Mouse (Mus musculus) neural tube, embryonic 13.5 days (tissue): ENCODE measurements around the gene Tmem164. TPM values are rescaled to one million over a fixed set of nuclear protein-coding genes. Genes with fewer than 3 reads are reported as not detected.

Source experiments
- ATAC-seq: fragments of 200-750 bp; cut with Nextera tagmentation; 2 replicates; pipeline ENCODE4 v1.8.0; 2017; ENCODE audit warnings: low read depth, mild to moderate bottlenecking, moderate TSS enrichment, moderate library complexity
- H3K27ac ChIP-seq: fragments of 300-500 bp; sonication (generic); replicated peaks from 2 replicates; pipeline ENCODE4 v1.5.1; 2015; ENCODE audit warnings: moderate library complexity, mild to moderate bottlenecking, inconsistent platforms
- H3K27me3 ChIP-seq: fragments of 300-500 bp; sonication (generic); 2 replicates; pipeline ENCODE4 v1.6.1; 2015; ENCODE audit warnings: mild to moderate bottlenecking, inconsistent platforms
- H3K36me3 ChIP-seq: fragments of 300-500 bp; sonication (generic); 2 replicates; pipeline ENCODE4 v1.6.1; 2015; ENCODE audit warnings: mild to moderate bottlenecking, inconsistent platforms
- H3K4me1 ChIP-seq: fragments of 300-500 bp; sonication (generic); replicated peaks from 2 replicates; pipeline ENCODE4 v1.6.1; 2015; ENCODE audit warnings: inconsistent platforms
- H3K4me2 ChIP-seq: fragments of 300-500 bp; sonication (generic); 2 replicates; pipeline ENCODE4 v1.6.1; 2015; ENCODE audit warnings: inconsistent platforms, mild to moderate bottlenecking, moderate library complexity
- H3K4me3 ChIP-seq: fragments of 300-500 bp; sonication (generic); 2 replicates; pipeline ENCODE4 v1.5.1; 2015; ENCODE audit warnings: mild to moderate bottlenecking, inconsistent platforms
- H3K9ac ChIP-seq: fragments of 300-500 bp; sonication (generic); 2 replicates; pipeline ENCODE4 v1.6.1; 2015; ENCODE audit warnings: moderate library complexity, mild to moderate bottlenecking, inconsistent platforms
- H3K9me3 ChIP-seq: fragments of 300-500 bp; sonication (generic); 2 replicates; pipeline ENCODE4 v1.6.1; 2016; ENCODE audit warnings: inconsistent platforms
- WGBS: fragments of 180-500 bp; shearing (Covaris S2); methylation state at CpG from one replicate; pipeline ENCODE4 v1.1.7; 2015; 5-methylcytosine and 5-hydroxymethylcytosine counted together
- polyA plus RNA-seq: library from polyadenylated mRNA; unstranded; fragments of >200 nt; fragmentation: Nextera tagmentation; extraction: Ambion mirVana; gene quantifications from 2 replicates; pipeline ENCODE4 v1.2.1, GENCODE M21; 2015

Tmem164 gene
- polyA plus RNA-seq, 1 experiment from 2014 or later: 34.1 TPM

DNA sequence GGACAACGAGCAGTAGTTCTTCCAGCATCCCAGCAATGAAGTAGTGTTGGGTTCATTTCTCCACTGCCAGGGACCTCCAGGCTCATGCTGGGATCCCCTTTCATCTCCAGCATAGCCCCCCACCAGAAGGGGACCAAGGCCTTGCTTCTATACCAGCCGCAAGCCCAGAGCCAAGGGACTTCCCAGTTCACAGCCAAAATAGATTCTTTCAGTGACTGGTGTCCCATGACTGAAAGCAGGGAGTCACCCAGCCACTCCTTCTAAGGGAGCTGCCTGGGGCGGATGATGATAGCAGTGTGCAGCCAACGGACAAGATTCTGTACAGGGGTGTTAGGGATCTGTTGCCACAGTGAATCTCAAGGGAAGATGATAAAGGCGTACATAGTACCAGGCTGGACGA, 153.6 kb downstream of the Tmem164 start:
- no peak overlapping the region for H3K4me3 ChIP-seq
- no peak overlapping the region for H3K4me2 ChIP-seq
- H3K9ac ChIP-seq: no peak overlapping the region
- H3K36me3 ChIP-seq: no peaks in the 10 kb centered on the region
- H3K27me3 ChIP-seq: peaks cover 3% of the 10 kb centered on the region
- ATAC-seq: no peak
- no peak overlapping the region for H3K27ac ChIP-seq
- H3K9me3 ChIP-seq: no peaks in the 10 kb centered on the region
- WGBS: 81% methylated on average over 6 of the region's 6 CpGs
- no peaks in the 10 kb centered on the region for H3K4me1 ChIP-seq

DNA sequence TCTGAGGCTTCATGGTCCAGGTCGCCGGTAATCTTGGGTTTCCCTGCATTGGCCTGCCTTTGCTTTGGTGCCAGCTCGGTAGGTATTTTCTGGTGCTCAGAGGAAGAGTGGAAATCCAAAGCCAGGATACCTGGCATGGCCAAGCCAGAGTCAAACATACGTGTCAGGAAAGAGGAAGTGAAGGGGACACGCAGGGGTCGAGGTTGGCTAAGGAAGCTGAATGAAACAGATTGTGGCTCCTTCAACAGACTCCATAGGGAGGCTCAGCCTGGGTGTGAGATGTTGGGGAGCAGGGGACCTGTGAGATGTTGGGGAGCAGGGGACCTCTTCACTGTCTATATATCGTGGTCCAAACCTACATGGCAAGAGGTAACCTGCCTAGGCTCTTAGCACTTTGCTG, 155.2 kb downstream of the Tmem164 start:
- H3K4me2 ChIP-seq: no peak overlapping the region
- no peak overlapping the region for H3K4me3 ChIP-seq
- no peak for ATAC-seq
- H3K9me3 ChIP-seq: no peaks in the 10 kb centered on the region
- H3K27ac ChIP-seq: no peak overlapping the region
- H3K9ac ChIP-seq: no peak overlapping the region
- peaks cover 3% of the 10 kb centered on the region for H3K27me3 ChIP-seq
- H3K4me1 ChIP-seq: no peaks in the 10 kb centered on the region
- H3K36me3 ChIP-seq: no peaks in the 10 kb centered on the region
- WGBS: 92% methylated on average over 7 of the region's 7 CpGs

DNA sequence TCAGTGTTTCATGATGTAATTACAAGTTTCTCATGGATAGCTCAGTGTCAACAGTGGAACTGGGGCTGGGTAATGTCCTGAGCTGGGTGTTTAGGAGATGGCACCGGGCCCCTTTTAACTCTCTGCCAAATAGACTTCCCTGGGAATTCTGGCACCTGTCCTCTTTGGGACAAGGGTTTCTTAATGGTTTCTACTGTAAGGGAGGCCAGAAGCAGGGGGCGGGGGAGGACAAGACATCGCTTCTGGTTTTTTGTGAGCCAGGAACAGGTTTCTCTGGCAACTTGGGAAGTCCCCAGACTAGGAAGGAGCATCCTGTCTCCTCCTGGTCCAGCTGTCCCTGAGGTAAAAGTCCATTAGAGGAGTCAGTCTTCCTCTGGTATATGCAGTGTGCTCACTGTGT, 156.1 kb downstream of the Tmem164 start:
- Histone ChIP-seq H3K9me3 (no peaks in the 10 kb centered on the region), H3K4me2 (no peak overlapping the region), H3K27me3 (peaks cover 3% of the 10 kb centered on the region), H3K36me3 (no peaks in the 10 kb centered on the region), H3K27ac (no peak overlapping the region), H3K4me1 (no peaks in the 10 kb centered on the region), H3K4me3 (no peak overlapping the region), H3K9ac (no peak overlapping the region)
- 93% methylated on average over 3 of the region's 3 CpGs for WGBS
- ATAC-seq: no peak

DNA sequence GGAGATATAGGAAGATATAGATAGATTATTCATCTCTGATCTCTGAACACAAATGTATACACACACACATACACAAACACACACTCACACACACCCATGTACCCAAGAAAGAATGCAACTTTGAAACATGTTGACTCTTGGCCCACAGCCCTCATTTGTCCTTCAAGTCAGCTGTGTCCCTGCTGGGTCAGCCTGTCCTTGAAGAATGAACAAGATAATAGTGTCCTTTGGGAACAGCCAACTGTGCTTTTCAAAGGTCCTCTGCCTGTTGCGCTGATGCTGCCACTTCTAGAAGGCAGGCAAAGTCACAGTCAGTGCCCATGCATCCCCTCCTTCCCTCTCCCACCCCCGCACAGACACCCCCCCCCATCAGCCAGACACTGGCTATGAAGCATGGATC, 157.6 kb downstream of the Tmem164 start:
- no peak overlapping the region for H3K27ac ChIP-seq
- 87% methylated on average over 2 of the region's 2 CpGs for WGBS
- H3K9me3 ChIP-seq: no peaks in the 10 kb centered on the region
- H3K4me2 ChIP-seq: no peak overlapping the region
- H3K4me3 ChIP-seq: no peak overlapping the region
- H3K27me3 ChIP-seq: peaks cover 3% of the 10 kb centered on the region
- no peaks in the 10 kb centered on the region for H3K36me3 ChIP-seq
- no peaks in the 10 kb centered on the region for H3K4me1 ChIP-seq
- H3K9ac ChIP-seq: no peak overlapping the region
- ATAC-seq: no peak

DNA sequence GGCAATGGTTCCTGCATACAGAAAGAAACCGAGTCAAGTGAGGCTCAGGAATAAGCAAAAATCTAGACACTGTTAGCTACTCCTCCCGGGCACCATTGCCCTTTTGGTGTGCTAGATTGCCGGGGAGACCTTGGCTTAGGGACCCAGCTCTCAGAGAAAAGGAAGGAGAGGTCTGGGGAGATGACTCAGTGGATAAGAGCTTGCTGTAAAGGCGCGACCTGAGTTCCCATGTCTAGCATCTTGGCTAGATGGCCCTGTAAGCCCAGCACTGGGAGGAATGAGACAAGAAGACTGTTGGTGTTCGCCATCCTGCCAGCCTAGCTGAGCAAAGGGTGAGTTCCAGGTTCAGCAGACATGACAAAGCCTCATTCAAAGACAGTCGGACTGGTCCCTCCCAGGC, 158.2 kb downstream of the Tmem164 start:
- H3K27me3 ChIP-seq: peaks cover 3% of the 10 kb centered on the region
- 93% methylated on average over 7 of the region's 7 CpGs for WGBS

DNA sequence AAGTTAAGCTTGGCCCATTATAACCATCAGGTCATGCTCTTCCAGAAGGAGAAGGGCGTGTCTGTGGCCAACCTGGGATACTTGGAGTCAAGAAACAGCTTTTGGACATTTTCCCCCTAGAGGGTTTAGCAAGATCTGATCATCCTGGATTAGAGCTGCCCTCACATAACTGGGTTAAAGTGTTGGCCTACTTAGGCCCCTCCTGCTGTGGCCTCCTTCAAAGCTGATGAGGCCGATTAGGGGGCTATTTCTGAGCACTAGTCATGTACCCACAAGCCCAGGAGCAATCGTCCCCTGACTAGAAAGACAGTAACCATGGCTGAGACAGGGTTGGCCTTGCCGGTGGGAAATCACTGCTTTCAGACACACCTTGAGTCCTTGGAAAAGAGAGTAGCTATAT, 160.7 kb downstream of the Tmem164 start:
- Histone ChIP-seq H3K27ac (no peak overlapping the region), H3K4me2 (no peak overlapping the region), H3K27me3 (peaks cover 11% of the 10 kb centered on the region; the same call in 1 of the 2 replicates), H3K9ac (no peak overlapping the region), H3K9me3 (no peaks in the 10 kb centered on the region), H3K36me3 (no peaks in the 10 kb centered on the region), H3K4me1 (no peaks in the 10 kb centered on the region), H3K4me3 (no peak overlapping the region)
- ATAC-seq: no peak
- WGBS: 78% methylated on average over 4 of the region's 4 CpGs

More for the DNA sequence above, 158.2 kb downstream of the Tmem164 start:
- Histone ChIP-seq H3K9me3 (no peaks in the 10 kb centered on the region), H3K36me3 (no peaks in the 10 kb centered on the region), H3K27ac (no peak overlapping the region), H3K4me2 (no peak overlapping the region), H3K4me1 (no peaks in the 10 kb centered on the region), H3K4me3 (no peak overlapping the region), H3K9ac (no peak overlapping the region)
- no peak for ATAC-seq

DNA sequence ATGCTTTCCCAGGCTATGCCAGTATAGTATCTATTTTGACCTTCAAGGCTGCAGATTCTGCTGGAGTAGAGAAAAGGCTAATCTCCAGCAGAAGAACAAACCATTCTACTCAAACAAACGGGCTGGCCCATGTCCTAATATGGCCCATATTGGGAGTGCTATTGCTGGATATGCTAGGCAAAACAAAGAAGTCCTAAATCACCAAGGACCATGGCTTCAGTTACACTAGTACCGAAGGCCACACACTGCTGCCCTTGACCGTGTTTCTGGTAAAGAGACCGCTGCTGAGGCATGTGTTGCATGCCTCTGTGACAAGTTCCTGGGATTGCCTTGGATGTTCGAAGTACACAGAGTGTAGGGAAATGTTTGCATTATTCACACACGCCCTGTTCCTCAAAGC, 165.1 kb downstream of the Tmem164 start:
- 85% methylated on average over 6 of the region's 6 CpGs for WGBS
- H3K4me2 ChIP-seq: no peak overlapping the region
- no peak for ATAC-seq
- H3K9me3 ChIP-seq: no peaks in the 10 kb centered on the region
- peaks cover 11% of the 10 kb centered on the region; the same call in 1 of the 2 replicates for H3K27me3 ChIP-seq
- no peak overlapping the region for H3K9ac ChIP-seq
- no peak overlapping the region for H3K4me3 ChIP-seq
- H3K36me3 ChIP-seq: no peaks in the 10 kb centered on the region
- H3K4me1 ChIP-seq: no peaks in the 10 kb centered on the region
- no peak overlapping the region for H3K27ac ChIP-seq

DNA sequence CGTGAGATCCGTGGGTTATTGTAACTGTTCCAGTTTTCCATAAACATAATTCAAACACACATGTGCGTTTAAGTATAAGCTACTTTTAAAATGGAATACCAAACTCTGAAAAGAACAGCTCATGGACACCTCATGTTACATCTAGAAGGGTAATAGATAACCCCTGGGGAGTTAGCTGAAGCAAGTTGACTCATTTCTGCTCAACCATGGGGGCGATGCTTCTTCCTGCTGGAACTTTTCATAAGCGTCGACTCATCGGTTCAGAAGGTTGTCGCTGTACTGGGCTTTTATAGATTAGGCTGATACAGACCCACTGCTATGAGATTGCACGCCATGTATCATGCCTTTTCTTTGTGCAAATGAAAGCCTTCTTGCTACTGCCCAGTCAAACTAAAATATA, 166.8 kb downstream of the Tmem164 start:
- peaks cover 11% of the 10 kb centered on the region; the same call in 1 of the 2 replicates for H3K27me3 ChIP-seq
- H3K9ac ChIP-seq: no peak overlapping the region
- no peak overlapping the region for H3K4me2 ChIP-seq
- no peak for ATAC-seq
- no peaks in the 10 kb centered on the region for H3K4me1 ChIP-seq
- no peak overlapping the region for H3K4me3 ChIP-seq
- no peaks in the 10 kb centered on the region for H3K36me3 ChIP-seq
- WGBS: 91% methylated on average over 9 of the region's 9 CpGs
- no peaks in the 10 kb centered on the region for H3K9me3 ChIP-seq
- no peak overlapping the region for H3K27ac ChIP-seq

DNA sequence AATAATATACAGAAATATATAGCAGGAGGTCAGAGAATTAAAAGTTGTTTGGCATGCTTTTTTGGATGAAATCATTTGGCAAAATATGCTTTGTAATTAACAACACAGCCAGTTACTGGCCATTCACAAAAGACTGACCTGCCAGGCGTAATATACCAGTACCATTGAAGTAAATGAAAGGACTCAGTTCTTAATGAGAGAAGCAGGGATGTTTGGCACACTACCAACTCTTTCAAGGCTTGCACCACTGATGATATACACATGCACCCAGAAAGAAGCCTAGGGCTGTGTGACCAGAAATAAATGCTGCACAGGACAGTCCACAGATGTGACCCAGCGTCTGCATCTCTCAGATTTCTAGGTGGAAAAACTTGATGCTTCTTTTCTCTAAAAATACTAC, 188.6 kb downstream of the Tmem164 start:
- no peak for ATAC-seq
- H3K27ac ChIP-seq: no peak overlapping the region

DNA sequence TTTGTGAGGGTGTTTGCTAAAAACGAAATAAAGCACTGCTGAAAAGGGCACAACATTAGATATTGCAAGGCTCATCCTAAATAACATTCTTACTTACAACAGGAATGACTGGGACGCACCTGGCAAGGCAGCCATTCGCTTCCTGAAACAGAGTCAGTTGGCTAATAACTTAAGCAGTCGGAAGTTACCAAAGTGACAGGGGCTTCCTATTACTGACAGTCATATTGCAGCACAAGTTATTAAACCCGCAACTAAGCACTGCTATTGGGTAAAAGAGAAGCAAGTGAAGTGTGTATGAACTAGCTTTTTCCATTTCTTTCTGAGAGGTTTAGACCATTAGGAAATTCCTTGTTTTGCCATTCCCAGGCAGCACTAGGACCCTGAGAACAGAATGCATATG, 201.0 kb downstream of the Tmem164 start:
- H3K9me3 ChIP-seq: no peaks in the 10 kb centered on the region
- peaks cover 29% of the 10 kb centered on the region for H3K27me3 ChIP-seq
- no peaks in the 10 kb centered on the region for H3K4me1 ChIP-seq
- 87% methylated on average over 5 of the region's 5 CpGs for WGBS
- no peak overlapping the region for H3K4me2 ChIP-seq
- H3K4me3 ChIP-seq: no peak overlapping the region
- H3K36me3 ChIP-seq: no peaks in the 10 kb centered on the region
- H3K9ac ChIP-seq: no peak overlapping the region
- H3K27ac ChIP-seq: no peak overlapping the region
- ATAC-seq: no peak

More for the DNA sequence above, 188.6 kb downstream of the Tmem164 start:
- H3K4me3 ChIP-seq: no peak overlapping the region
- H3K27me3 ChIP-seq: 0 out of 2 replicates have a peak, but pooled peaks cover 7% of the 10 kb centered on the region
- 62% methylated on average over 2 of the region's 2 CpGs for WGBS
- H3K9me3 ChIP-seq: no peaks in the 10 kb centered on the region
- H3K4me1 ChIP-seq: no peaks in the 10 kb centered on the region
- H3K36me3 ChIP-seq: no peaks in the 10 kb centered on the region
- no peak overlapping the region for H3K4me2 ChIP-seq
- H3K9ac ChIP-seq: no peak overlapping the region

DNA sequence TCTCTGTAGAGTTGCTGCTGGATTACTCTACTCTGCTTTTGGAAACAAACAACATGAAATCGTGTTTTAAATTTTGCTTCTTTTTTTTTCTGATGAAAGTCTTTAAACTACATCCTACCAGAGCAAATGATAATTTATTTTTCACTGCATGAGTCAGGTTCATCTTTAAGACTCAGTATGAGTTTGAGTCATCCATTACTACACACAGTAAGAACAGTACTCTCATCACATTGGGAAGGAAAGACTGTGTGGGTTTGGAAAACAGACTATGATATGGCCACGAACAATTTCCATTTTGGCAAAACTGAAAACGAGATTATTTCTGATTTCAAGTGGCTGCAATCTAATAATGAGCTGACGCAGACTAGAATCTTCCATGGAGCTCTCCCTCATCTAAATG, 202.4 kb downstream of the Tmem164 start:
- no peaks in the 10 kb centered on the region for H3K4me1 ChIP-seq
- WGBS: 88% methylated on average over 4 of the region's 4 CpGs
- H3K9ac ChIP-seq: no peak overlapping the region
- ATAC-seq: no peak
- H3K9me3 ChIP-seq: no peaks in the 10 kb centered on the region
- H3K27ac ChIP-seq: no peak overlapping the region
- H3K36me3 ChIP-seq: no peaks in the 10 kb centered on the region
- H3K4me3 ChIP-seq: no peak overlapping the region
- peaks cover 33% of the 10 kb centered on the region for H3K27me3 ChIP-seq
- H3K4me2 ChIP-seq: no peak overlapping the region

DNA sequence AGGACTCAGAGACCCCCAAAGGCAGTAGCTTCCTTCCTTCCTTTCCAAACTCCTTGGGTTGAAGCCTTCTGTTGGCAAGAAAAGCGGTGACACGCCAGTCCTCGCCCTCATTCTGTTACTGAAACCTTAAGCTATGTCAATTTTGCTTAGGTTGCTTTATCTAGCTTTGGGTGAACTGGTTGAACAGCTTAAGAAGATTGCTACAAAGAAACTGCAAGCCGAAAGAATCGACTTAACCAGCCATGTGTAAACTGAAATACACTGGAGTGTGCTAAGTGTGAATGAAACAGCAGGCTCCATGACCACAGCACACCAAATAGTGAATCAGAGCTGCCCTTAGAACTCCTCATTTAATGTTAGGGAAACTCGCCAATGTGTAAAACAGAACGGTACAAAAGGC, 204.8 kb downstream of the Tmem164 start:
- WGBS: 94% methylated on average over 7 of the region's 7 CpGs
- Histone ChIP-seq H3K4me1 (no peaks in the 10 kb centered on the region), H3K27ac (no peak overlapping the region), H3K9me3 (no peaks in the 10 kb centered on the region), H3K27me3 (peaks cover 28% of the 10 kb centered on the region), H3K4me3 (no peak overlapping the region), H3K36me3 (no peaks in the 10 kb centered on the region), H3K4me2 (no peak overlapping the region), H3K9ac (no peak overlapping the region)
- no peak for ATAC-seq
